In genomic region chrX:127871412-127871811, GRCm38 (mm10) we compare ENCODE assay signal across 30 mouse cellular contexts.
DNase-seq lines count a peak whose midpoint lies in the region; ATAC-seq and TF ChIP-seq lines count a peak whose summit lies in the region.
"Had no signal": no experiment of that assay in that cellular context is flagged by ENCODE, and none has a peak within 500 bp of the region (broad histone marks: within the 10 kb centered on the region; RNA-seq: fewer than 3 reads in every experiment).

No protein-coding gene starts in this region.

- WGBS in hindbrain, postnatal 0 days = 66% methylated on average over 2 of the region's 2 CpGs
- WGBS in hindbrain, embryonic 12.5 days = 71% methylated on average over 2 of the region's 2 CpGs
- WGBS in lung, embryonic 14.5 days = 53% methylated on average over 2 of the region's 2 CpGs

- no peak for TF ChIP-seq EP300 in MEL (IDR thresholded peaks at IDR 0.05; ENCODE audit: low read depth in 1 of 2, low read length in 2 of 2)

- H3K79me2 ChIP-seq in MEL (ENCODE audit: control insufficient read depth, insufficient read depth, low read length, poor library complexity) = no peaks in the 10 kb centered on the region

- TF ChIP-seq CTCF in hindbrain, postnatal 0 days (IDR thresholded peaks at IDR 0.05; ENCODE audit: low read depth) = peak; percentile 44
- no peak for TF ChIP-seq CTCF in lung, embryonic 14.5 days (IDR thresholded peaks at IDR 0.05; ENCODE audit: low read depth)
- peak in 1 of 3 experiments; percentile 62; a peak in 2 of 6 replicates for TF ChIP-seq CTCF in MEL (IDR thresholded peaks at IDR 0.05 in 2 of 3, conservative IDR thresholded peaks at IDR 0.05 in 1 of 3; ENCODE audit: control insufficient read depth in 1 of 3, insufficient read depth in 1 of 3, low read depth in 2 of 3, low read length in 3 of 3, poor library complexity in 1 of 3, severe bottlenecking in 1 of 3)

- H3K36me3 ChIP-seq in hindbrain, postnatal 0 days (ENCODE audit: insufficient read depth, low read length) = no peaks in the 10 kb centered on the region
- no peaks in the 10 kb centered on the region for H3K36me3 ChIP-seq in hindbrain, embryonic 12.5 days
- H3K36me3 ChIP-seq in lung, embryonic 14.5 days (ENCODE audit: insufficient read depth) = no peaks in the 10 kb centered on the region
- H3K36me3 ChIP-seq in MEL (ENCODE audit: control insufficient read depth in 1 of 2, insufficient read depth in 2 of 2, low read length in 2 of 2) = no peaks in the 10 kb centered on the region
- H3K36me3 ChIP-seq: embryonic facial prominence, embryonic 13.5 days; heart, embryonic 10.5 days; heart, embryonic 15.5 days; hindbrain, embryonic 13.5 days; limb, embryonic 13.5 days; midbrain, embryonic 12.5 days had no signal

- no peaks in the 10 kb centered on the region for H3K4me1 ChIP-seq in hindbrain, postnatal 0 days (ENCODE audit: insufficient read depth, low read length)
- H3K4me1 ChIP-seq in hindbrain, embryonic 12.5 days = no peaks in the 10 kb centered on the region
- H3K4me1 ChIP-seq in lung, embryonic 14.5 days (ENCODE audit: insufficient read depth) = no peaks in the 10 kb centered on the region
- no peaks in the 10 kb centered on the region for H3K4me1 ChIP-seq in MEL (ENCODE audit: control insufficient read depth in 1 of 2, insufficient read depth in 2 of 2, low read length in 2 of 2)
- H3K4me1 ChIP-seq: embryonic facial prominence, embryonic 13.5 days; heart, embryonic 10.5 days; heart, embryonic 15.5 days; hindbrain, embryonic 13.5 days; limb, embryonic 13.5 days; megakaryocyte, embryonic 14.5 days; midbrain, embryonic 12.5 days had no signal

- ATAC-seq in hindbrain, postnatal 0 days = no peak
- ATAC-seq in hindbrain, embryonic 12.5 days (ENCODE audit: low FRiP score) = no peak
- ATAC-seq in lung, embryonic 14.5 days (ENCODE audit: insufficient read depth) = no peak
- ATAC-seq: activated CD4-positive, CD25-positive, alpha-beta regulatory T cell, adult 4 months had no signal

- peak; percentile 83 for TF ChIP-seq RAD21 in MEL (IDR thresholded peaks at IDR 0.05; ENCODE audit: low read depth, low read length)

- H3K9me3 ChIP-seq in hindbrain, postnatal 0 days (ENCODE audit: low read length) = no peaks in the 10 kb centered on the region
- no peaks in the 10 kb centered on the region for H3K9me3 ChIP-seq in hindbrain, embryonic 12.5 days (replicated peaks)
- no peaks in the 10 kb centered on the region for H3K9me3 ChIP-seq in lung, embryonic 14.5 days (ENCODE audit: low read depth, low read length)
- H3K9me3 ChIP-seq in MEL (replicated peaks; ENCODE audit: insufficient read depth, low read length) = no peaks in the 10 kb centered on the region
- H3K9me3 ChIP-seq: embryonic facial prominence, embryonic 13.5 days; heart, embryonic 10.5 days; heart, embryonic 15.5 days; hindbrain, embryonic 13.5 days; limb, embryonic 13.5 days; megakaryocyte, embryonic 14.5 days; midbrain, embryonic 12.5 days had no signal

- H3K27me3 ChIP-seq in hindbrain, postnatal 0 days (ENCODE audit: insufficient read depth, low read length) = no peaks in the 10 kb centered on the region
- no peaks in the 10 kb centered on the region for H3K27me3 ChIP-seq in hindbrain, embryonic 12.5 days
- H3K27me3 ChIP-seq in lung, embryonic 14.5 days (ENCODE audit: insufficient read depth, low read length) = no peaks in the 10 kb centered on the region
- H3K27me3 ChIP-seq in MEL (ENCODE audit: control insufficient read depth in 1 of 2, insufficient read depth in 2 of 2, low read length in 2 of 2) = no peaks in the 10 kb centered on the region
- H3K27me3 ChIP-seq: embryonic facial prominence, embryonic 13.5 days; heart, embryonic 15.5 days; hindbrain, embryonic 13.5 days; limb, embryonic 13.5 days; megakaryocyte, embryonic 14.5 days; midbrain, embryonic 12.5 days had no signal

- H3K4me2 ChIP-seq in hindbrain, postnatal 0 days (ENCODE audit: low read depth, low read length) = no peak overlapping the region
- H3K4me2 ChIP-seq in hindbrain, embryonic 12.5 days (replicated peaks) = no peak overlapping the region
- H3K4me2 ChIP-seq in lung, embryonic 14.5 days = no peak overlapping the region
- H3K4me2 ChIP-seq: embryonic facial prominence, embryonic 13.5 days; heart, embryonic 15.5 days; hindbrain, embryonic 13.5 days; limb, embryonic 13.5 days; liver, embryonic 11.5 days; midbrain, embryonic 12.5 days had no signal

- TF ChIP-seq POLR2A in MEL (IDR thresholded peaks at IDR 0.05; ENCODE audit: control insufficient read depth in 1 of 2, insufficient read depth in 1 of 2, low read depth in 1 of 2, low read length in 2 of 2, poor library complexity in 1 of 2) = no peak

- H3K27ac ChIP-seq in hindbrain, postnatal 0 days = no peak overlapping the region
- H3K27ac ChIP-seq in hindbrain, embryonic 12.5 days = no peak overlapping the region
- H3K27ac ChIP-seq in lung, embryonic 14.5 days (ENCODE audit: low read depth) = no peak overlapping the region
- H3K27ac ChIP-seq in MEL (ENCODE audit: control insufficient read depth, low read depth, low read length) = no peak overlapping the region
- H3K27ac ChIP-seq: embryonic facial prominence, embryonic 13.5 days; heart, embryonic 10.5 days; heart, embryonic 15.5 days; hindbrain, embryonic 13.5 days; limb, embryonic 13.5 days; midbrain, embryonic 12.5 days had no signal

- peak; percentile 19 for DNase-seq in hindbrain, postnatal 0 days (ENCODE audit: low spot score)
- DNase-seq in lung, embryonic 14.5 days = peak; percentile 3
- no peak for DNase-seq in lung, postnatal 25 days (ENCODE audit: low spot score)
- peak; percentile 33 for DNase-seq in MEL (ENCODE audit: low read depth, low spot score)
- DNase-seq in brain, embryonic 18.5 days (ENCODE audit: low read depth, low spot score) = peak; percentile 8
- no peak for DNase-seq in ovary, postnatal 36 days (ENCODE audit: low spot score)
- DNase-seq: adrenal gland, adult 2 months; adrenal gland, postnatal 36 days; B cell, adult 2 months; cerebellum, adult 11 months; cerebellum, adult 9-10 months; cerebellum, postnatal 36 days; gastrocnemius, postnatal 14 days; heart, adult 11 months; heart, postnatal 36 days; kidney, adult 11 months; kidney, postnatal 36 days; layer of hippocampus, postnatal 36 days; lung, postnatal 4 days; thymus, postnatal 14 days had no signal

- H3K4me3 ChIP-seq in hindbrain, postnatal 0 days (ENCODE audit: low read length) = no peak overlapping the region
- H3K4me3 ChIP-seq in hindbrain, embryonic 12.5 days = no peak overlapping the region
- H3K4me3 ChIP-seq in lung, embryonic 14.5 days (ENCODE audit: low read depth, low read length) = no peak overlapping the region
- no peak overlapping the region for H3K4me3 ChIP-seq in MEL (ENCODE audit: control insufficient read depth in 1 of 2, insufficient read depth in 1 of 2, low read depth in 2 of 2, low read length in 2 of 2)
- H3K4me3 ChIP-seq: embryonic facial prominence, embryonic 13.5 days; heart, embryonic 10.5 days; heart, embryonic 15.5 days; hindbrain, embryonic 13.5 days; limb, embryonic 13.5 days; megakaryocyte, embryonic 14.5 days; midbrain, embryonic 12.5 days had no signal

- H3K9ac ChIP-seq in hindbrain, postnatal 0 days (replicated peaks; ENCODE audit: low read length) = no peak overlapping the region
- no peak overlapping the region for H3K9ac ChIP-seq in hindbrain, embryonic 12.5 days
- no peak overlapping the region for H3K9ac ChIP-seq in lung, embryonic 14.5 days
- no peak overlapping the region for H3K9ac ChIP-seq in MEL (ENCODE audit: control insufficient read depth, low read depth, low read length, poor library complexity, severe bottlenecking)
- H3K9ac ChIP-seq: embryonic facial prominence, embryonic 13.5 days; heart, embryonic 15.5 days; hindbrain, embryonic 13.5 days; limb, embryonic 13.5 days; midbrain, embryonic 12.5 days had no signal

TF ChIP-seq in MEL, 35 proteins besides CTCF, POLR2A, EP300 and RAD21:
- TF ChIP-seq SMC3 (IDR thresholded peaks at IDR 0.05; ENCODE audit: low read depth, low read length) (peak; percentile 71), USF2 (IDR thresholded peaks at IDR 0.05; ENCODE audit: borderline replicate concordance in 1 of 2, insufficient read depth in 1 of 2, low read depth in 1 of 2, low read length in 2 of 2) (no peak), ZC3H11A (IDR thresholded peaks at IDR 0.05; ENCODE audit: low read depth, low read length) (peak; percentile 53), ZMIZ1 (IDR thresholded peaks at IDR 0.05; ENCODE audit: low read depth, low read length) (no peak)
TF ChIP-seq in MEL: peak in this region for 2.

Comparison
In these comparisons a context has a peak if more than half of its experiments do, and no peak if none do; other contexts are left out.
1. DNase-seq: peak in hindbrain, postnatal 0 days (single experiment), lung, embryonic 14.5 days (single experiment), MEL (single experiment) and brain, embryonic 18.5 days (single experiment); none in lung, postnatal 25 days (single experiment) and ovary, postnatal 36 days (single experiment).